Mouse (Mus musculus) cerebellum, adult 2 months (tissue): ENCODE measurements around the gene Rita1.

Experiments
- CTCF ChIP-seq: fragments of 200-500 bp; IDR thresholded peaks from 2 replicates; pipeline ENCODE4 v1.5.1; 2011; ENCODE audit warnings: low read depth, mild to moderate bottlenecking, control low read depth, low read length, moderate library complexity, borderline replicate concordance; ENCODE audit not compliant: insufficient read depth
- POLR2A ChIP-seq: fragments of 200-500 bp; IDR thresholded peaks from 2 replicates; pipeline ENCODE4 v1.6.1; 2011; ENCODE audit warnings: low read length, control low read depth, borderline replicate concordance; ENCODE audit not compliant: insufficient read depth

DNA sequence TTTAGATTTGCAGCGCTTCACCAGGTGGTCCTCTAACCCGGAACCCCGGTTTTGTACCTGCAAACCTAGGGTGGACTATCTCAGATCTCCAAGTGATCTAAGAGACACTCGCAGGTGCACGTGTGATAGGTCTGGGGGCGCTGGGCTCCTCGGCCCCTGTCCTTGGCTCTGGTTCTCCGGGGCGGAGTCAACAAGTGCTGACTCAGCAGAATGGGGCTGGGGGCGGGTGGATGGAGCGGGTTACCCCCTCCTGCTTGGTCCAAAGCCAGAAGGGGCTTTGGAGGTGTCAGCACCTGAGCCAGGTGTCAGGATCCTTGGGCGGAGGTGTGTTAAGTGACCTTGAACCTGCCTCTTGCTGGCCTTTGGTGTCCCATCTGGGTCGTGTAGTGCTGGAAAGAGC lies 37.5 kb upstream of the Rita1 start:
- TF ChIP-seq CTCF (no peak), POLR2A (no peak)
